Mouse (Mus musculus): ENCODE results near the gene Pdzrn3.

- no peak for TF ChIP-seq POLR2A (IDR thresholded peaks at IDR 0.05; ENCODE audit: control insufficient read depth in 1 of 2, insufficient read depth in 1 of 2, low read depth in 1 of 2, low read length in 2 of 2, poor library complexity in 1 of 2)
- no peak for TF ChIP-seq MAX (IDR thresholded peaks at IDR 0.05; ENCODE audit: low read length)
- TF ChIP-seq ETS1 (IDR thresholded peaks at IDR 0.05; ENCODE audit: low read depth, low read length): no peak
Measured at GRCm38 (mm10) chr6:101215436-101215791, 162.3 kb downstream of the Pdzrn3 start.
